Mouse (Mus musculus): ENCODE measurements around the gene Mcrs1. TPM values are rescaled to one million over a fixed set of nuclear protein-coding genes. Genes with fewer than 3 reads are reported as not detected.
A peak's percentile ranks its signal among the peaks of the same experiment; 100 is the strongest.

The Mcrs1 gene
- polyA plus RNA-seq, 1 experiment from 2014 or later = 92.0 TPM

- peak overlapping the region; percentile 59 for H3K4me3 ChIP-seq (ENCODE audit: low read depth, low read length)
- H3K9me3 ChIP-seq (ENCODE audit: control insufficient read depth) = no peaks in the 10 kb centered on the region
- no peak overlapping the region for H3K9ac ChIP-seq (ENCODE audit: low read depth, low read length)
- H3K27me3 ChIP-seq (replicated peaks; ENCODE audit: control insufficient read depth, insufficient read depth, low read length) = peaks cover 77% of the 10 kb centered on the region
- TF ChIP-seq CTCF (IDR thresholded peaks at IDR 0.05; ENCODE audit: low read depth) = no peak
- H3K4me2 ChIP-seq (replicated peaks; ENCODE audit: low read depth) = peak overlapping the region; percentile 95
- 7% methylated on average over 18 of the region's 18 CpGs for WGBS
- ATAC-seq = no peak
- no peak overlapping the region for H3K27ac ChIP-seq (ENCODE audit: low read depth, low read length)
- peaks cover 4% of the 10 kb centered on the region; the same call in 1 of the 2 replicates for H3K4me1 ChIP-seq (replicated peaks; ENCODE audit: control insufficient read depth, insufficient read depth, low read length)
- H3K36me3 ChIP-seq (ENCODE audit: control insufficient read depth, insufficient read depth) = no peaks in the 10 kb centered on the region
Observed at GRCm38 (mm10) chr15:99222794-99223584, 28.8 kb downstream of the Mcrs1 start.

GRCm38 (mm10) chr15:99221315-99221952 is 30.3 kb downstream of the Mcrs1 start:
- TF ChIP-seq CTCF (IDR thresholded peaks at IDR 0.05; ENCODE audit: low read depth) = no peak
- Histone ChIP-seq H3K4me3 (ENCODE audit: low read depth, low read length) (no peak overlapping the region), H3K27me3 (replicated peaks; ENCODE audit: control insufficient read depth, insufficient read depth, low read length) (peaks cover 67% of the 10 kb centered on the region), H3K27ac (ENCODE audit: low read depth, low read length) (no peak overlapping the region), H3K36me3 (ENCODE audit: control insufficient read depth, insufficient read depth) (no peaks in the 10 kb centered on the region), H3K9me3 (ENCODE audit: control insufficient read depth) (no peaks in the 10 kb centered on the region), H3K9ac (ENCODE audit: low read depth, low read length) (no peak overlapping the region), H3K4me1 (replicated peaks; ENCODE audit: control insufficient read depth, insufficient read depth, low read length) (peaks cover 4% of the 10 kb centered on the region; the same call in 1 of the 2 replicates), H3K4me2 (replicated peaks; ENCODE audit: low read depth) (no peak overlapping the region)
- no peak for ATAC-seq
- WGBS = 23% methylated on average over 8 of the region's 8 CpGs

GRCm38 (mm10) chr15:99217630-99218029 is 34.1 kb downstream of the Mcrs1 start:
- H3K36me3 ChIP-seq (ENCODE audit: control insufficient read depth, insufficient read depth) = peaks cover 8% of the 10 kb centered on the region; the same call in 1 of the 2 replicates
- no peak for ATAC-seq
- H3K4me3 ChIP-seq (ENCODE audit: low read depth, low read length) = no peak overlapping the region
- TF ChIP-seq CTCF (IDR thresholded peaks at IDR 0.05; ENCODE audit: low read depth) = no peak
- H3K9me3 ChIP-seq (ENCODE audit: control insufficient read depth) = no peaks in the 10 kb centered on the region
- no peak overlapping the region for H3K27ac ChIP-seq (ENCODE audit: low read depth, low read length)
- H3K27me3 ChIP-seq (replicated peaks; ENCODE audit: control insufficient read depth, insufficient read depth, low read length) = peaks cover 31% of the 10 kb centered on the region
- H3K4me1 ChIP-seq (replicated peaks; ENCODE audit: control insufficient read depth, insufficient read depth, low read length) = no peaks in the 10 kb centered on the region
- 83% methylated on average over 4 of the region's 4 CpGs for WGBS
- no peak overlapping the region for H3K4me2 ChIP-seq (replicated peaks; ENCODE audit: low read depth)
- no peak overlapping the region for H3K9ac ChIP-seq (ENCODE audit: low read depth, low read length)

- 81% methylated on average over 11 of the region's 11 CpGs for WGBS
- no peak overlapping the region for H3K9ac ChIP-seq (ENCODE audit: low read depth, low read length)
- H3K27me3 ChIP-seq (replicated peaks; ENCODE audit: control insufficient read depth, insufficient read depth, low read length) = peaks cover 14% of the 10 kb centered on the region
- peaks cover 20% of the 10 kb centered on the region for H3K36me3 ChIP-seq (ENCODE audit: control insufficient read depth, insufficient read depth)
- no peak overlapping the region for H3K4me2 ChIP-seq (replicated peaks; ENCODE audit: low read depth)
- no peak for ATAC-seq
- no peak overlapping the region for H3K27ac ChIP-seq (ENCODE audit: low read depth, low read length)
- no peak overlapping the region for H3K4me3 ChIP-seq (ENCODE audit: low read depth, low read length)
- no peak for TF ChIP-seq CTCF (IDR thresholded peaks at IDR 0.05; ENCODE audit: low read depth)
- no peaks in the 10 kb centered on the region for H3K4me1 ChIP-seq (replicated peaks; ENCODE audit: control insufficient read depth, insufficient read depth, low read length)
- no peaks in the 10 kb centered on the region for H3K9me3 ChIP-seq (ENCODE audit: control insufficient read depth)
Observed at GRCm38 (mm10) chr15:99215741-99216463, 35.9 kb downstream of the Mcrs1 start.

GRCm38 (mm10) chr15:99214941-99215340 is 36.8 kb downstream of the Mcrs1 start:
- TF ChIP-seq CTCF (IDR thresholded peaks at IDR 0.05; ENCODE audit: low read depth) = peak; percentile 71
- H3K4me1 ChIP-seq (replicated peaks; ENCODE audit: control insufficient read depth, insufficient read depth, low read length) = no peaks in the 10 kb centered on the region
- H3K9me3 ChIP-seq (ENCODE audit: control insufficient read depth) = no peaks in the 10 kb centered on the region
- no peak overlapping the region for H3K27ac ChIP-seq (ENCODE audit: low read depth, low read length)
- H3K4me3 ChIP-seq (ENCODE audit: low read depth, low read length) = no peak overlapping the region
- WGBS = 97% methylated on average over 2 of the region's 2 CpGs
- H3K27me3 ChIP-seq (replicated peaks; ENCODE audit: control insufficient read depth, insufficient read depth, low read length) = 0 out of 2 replicates have a peak, but pooled peaks cover 5% of the 10 kb centered on the region
- peaks cover 26% of the 10 kb centered on the region for H3K36me3 ChIP-seq (ENCODE audit: control insufficient read depth, insufficient read depth)
- H3K4me2 ChIP-seq (replicated peaks; ENCODE audit: low read depth) = no peak overlapping the region
- H3K9ac ChIP-seq (ENCODE audit: low read depth, low read length) = no peak overlapping the region
- ATAC-seq = no peak

- Histone ChIP-seq H3K27me3 (replicated peaks; ENCODE audit: control insufficient read depth, insufficient read depth, low read length) (no peaks in the 10 kb centered on the region), H3K4me1 (replicated peaks; ENCODE audit: control insufficient read depth, insufficient read depth, low read length) (no peaks in the 10 kb centered on the region), H3K9me3 (ENCODE audit: control insufficient read depth) (no peaks in the 10 kb centered on the region), H3K4me2 (replicated peaks; ENCODE audit: low read depth) (no peak overlapping the region), H3K27ac (ENCODE audit: low read depth, low read length) (no peak overlapping the region), H3K4me3 (ENCODE audit: low read depth, low read length) (no peak overlapping the region), H3K9ac (ENCODE audit: low read depth, low read length) (no peak overlapping the region), H3K36me3 (ENCODE audit: control insufficient read depth, insufficient read depth) (peaks cover 39% of the 10 kb centered on the region)
- ATAC-seq = no peak
- no peak for TF ChIP-seq CTCF (IDR thresholded peaks at IDR 0.05; ENCODE audit: low read depth)
- WGBS = 88% methylated on average over 10 of the region's 10 CpGs
Observed at GRCm38 (mm10) chr15:99213183-99213582, 38.6 kb downstream of the Mcrs1 start.
